Comparison of ENCODE assay signal across 8 mouse cellular contexts in genomic region chr2:151930389-151931074, GRCm38 (mm10). TPM values are rescaled to one million over a fixed set of nuclear protein-coding genes. Genes with fewer than 3 reads are reported as not detected.
A peak's percentile ranks its signal among the peaks of the same experiment; 100 is the strongest.
DNase-seq lines count a peak whose midpoint lies in the region; ATAC-seq and TF ChIP-seq lines count a peak whose summit lies in the region.

No protein-coding gene starts in this region.

- TF ChIP-seq CTCF in kidney, postnatal 0 days (IDR thresholded peaks at IDR 0.05; ENCODE audit: low read depth): peak; percentile 96
- peak; percentile 95 for TF ChIP-seq CTCF in testis, adult 2 months (IDR thresholded peaks at IDR 0.05; ENCODE audit: control insufficient read depth, insufficient read depth, insufficient replicate concordance, low read depth, low read length)

- H3K27me3 ChIP-seq in kidney, postnatal 0 days (ENCODE audit: insufficient read depth, low read length): no peaks in the 10 kb centered on the region
- no peaks in the 10 kb centered on the region for H3K27me3 ChIP-seq in liver, embryonic 13.5 days
- H3K27me3 ChIP-seq in neural tube, embryonic 12.5 days (replicated peaks): no peaks in the 10 kb centered on the region
- no peaks in the 10 kb centered on the region for H3K27me3 ChIP-seq in testis, adult 2 months (ENCODE audit: control insufficient read depth, insufficient read depth, low read length)

- H3K36me3 ChIP-seq in kidney, postnatal 0 days (ENCODE audit: insufficient read depth, low read length): no peaks in the 10 kb centered on the region
- no peaks in the 10 kb centered on the region for H3K36me3 ChIP-seq in liver, embryonic 13.5 days
- no peaks in the 10 kb centered on the region for H3K36me3 ChIP-seq in neural tube, embryonic 12.5 days
- no peaks in the 10 kb centered on the region for H3K36me3 ChIP-seq in testis, adult 2 months (ENCODE audit: control insufficient read depth, insufficient read depth, low read length)

- peak; percentile 73 for DNase-seq in CD4-positive helper T cell, adult 2 months (ENCODE audit: low read depth, low spot score)
- DNase-seq in adrenal gland, postnatal 10 days: peak; percentile 94
- DNase-seq in embryo, embryonic 11.5 days (ENCODE audit: low read depth, low spot score): peak; percentile 56
- peak; percentile 81 to 83 for DNase-seq in gastrocnemius, postnatal 4 days (ENCODE audit: low spot score in 2 of 2)
- DNase-seq in kidney, postnatal 0 days (ENCODE audit: low spot score): peak; percentile 81
- peak; percentile 43 for DNase-seq in liver, embryonic 13.5 days

- H3K4me2 ChIP-seq in kidney, postnatal 0 days (ENCODE audit: low read length): no peak overlapping the region
- H3K4me2 ChIP-seq in liver, embryonic 13.5 days: no peak overlapping the region
- no peak overlapping the region for H3K4me2 ChIP-seq in neural tube, embryonic 12.5 days (replicated peaks)

- H3K27ac ChIP-seq in kidney, postnatal 0 days: no peak overlapping the region
- H3K27ac ChIP-seq in liver, embryonic 13.5 days: no peak overlapping the region
- H3K27ac ChIP-seq in neural tube, embryonic 12.5 days: no peak overlapping the region
- H3K27ac ChIP-seq in testis, adult 2 months (ENCODE audit: control insufficient read depth, insufficient read depth, low read depth, low read length): no peak overlapping the region

- ATAC-seq in kidney, postnatal 0 days (replicated peaks; ENCODE audit: low FRiP score, low read depth): 0 out of 2 replicates have a peak, but pooled peaks have one; percentile 50
- no peak; the same call in 1 of the 2 replicates for ATAC-seq in liver, embryonic 13.5 days (ENCODE audit: low read depth)
- peak; percentile 75; the same call in 1 of the 2 replicates for ATAC-seq in neural tube, embryonic 12.5 days (ENCODE audit: low FRiP score, low read depth)

- no peak for TF ChIP-seq POLR2A in testis, adult 2 months (IDR thresholded peaks at IDR 0.05; ENCODE audit: control insufficient read depth, low read depth, low read length)

- no peak overlapping the region for H3K4me3 ChIP-seq in kidney, postnatal 0 days (replicated peaks; ENCODE audit: low read depth, low read length)
- H3K4me3 ChIP-seq in liver, embryonic 13.5 days (replicated peaks): no peak overlapping the region
- no peak overlapping the region for H3K4me3 ChIP-seq in neural tube, embryonic 12.5 days
- H3K4me3 ChIP-seq in testis, adult 2 months (ENCODE audit: control insufficient read depth, low read depth, low read length): no peak overlapping the region

- H3K9ac ChIP-seq in kidney, postnatal 0 days (ENCODE audit: low read depth, low read length): no peak overlapping the region
- H3K9ac ChIP-seq in liver, embryonic 13.5 days: no peak overlapping the region
- H3K9ac ChIP-seq in neural tube, embryonic 12.5 days: no peak overlapping the region

- H3K9me3 ChIP-seq in kidney, postnatal 0 days (replicated peaks; ENCODE audit: low read length): no peaks in the 10 kb centered on the region
- H3K9me3 ChIP-seq in liver, embryonic 13.5 days (replicated peaks): no peaks in the 10 kb centered on the region
- no peaks in the 10 kb centered on the region for H3K9me3 ChIP-seq in neural tube, embryonic 12.5 days

- H3K4me1 ChIP-seq in kidney, postnatal 0 days (replicated peaks; ENCODE audit: insufficient read depth, low read length): no peaks in the 10 kb centered on the region
- H3K4me1 ChIP-seq in liver, embryonic 13.5 days (replicated peaks): peaks cover 2% of the 10 kb centered on the region; the same call in 1 of the 2 replicates
- no peaks in the 10 kb centered on the region for H3K4me1 ChIP-seq in neural tube, embryonic 12.5 days
- no peaks in the 10 kb centered on the region; the same call in 1 of the 2 replicates for H3K4me1 ChIP-seq in testis, adult 2 months (ENCODE audit: control insufficient read depth, insufficient read depth, low read length)

- WGBS in kidney, postnatal 0 days: 28% methylated on average over 7 of the region's 7 CpGs
- WGBS in liver, embryonic 13.5 days (ENCODE audit: insufficient replicate concordance): 26% methylated on average over 7 of the region's 7 CpGs
- 35% methylated on average over 7 of the region's 7 CpGs for WGBS in neural tube, embryonic 12.5 days

RNA-seq across cellular contexts. Expression of gene Angpt4, which starts 19.5 kb away (rescaled TPM):
- total RNA-seq in adrenal gland, postnatal 10 days (2021): under 1 TPM in 1 of 2 experiments, not detected in 1; 0.51 TPM
- total RNA-seq in gastrocnemius, postnatal 4 days (2021): under 1 TPM; 0.18 to 0.37 TPM
- 2.2 and 2.7 TPM in 2 replicates for polyA plus RNA-seq in kidney, postnatal 0 days (2015; fragmentation: Nextera tagmentation; extraction: Ambion mirVana)
- 0.06 TPM in 1 of 2 replicates, not detected in the other for polyA plus RNA-seq in liver, embryonic 13.5 days (2015; fragmentation: Nextera tagmentation; extraction: Ambion mirVana)
- polyA plus RNA-seq in neural tube, embryonic 12.5 days (2016; fragmentation: Nextera tagmentation; extraction: Ambion mirVana): 0.39 and 0.84 TPM in 2 replicates
- 2.2 and 2.5 TPM in 2 replicates for polyA plus RNA-seq in testis, adult 2 months (2012; rRNA removed)

RNA-seq across cellular contexts. Expression of gene Fam110a, which starts 49.5 kb away (rescaled TPM):
- total RNA-seq in adrenal gland, postnatal 10 days (2021): 1 to 10 TPM; 7.0 to 9.7 TPM
- total RNA-seq in gastrocnemius, postnatal 4 days (2021): 10 to 100 TPM; 11.1 to 14.3 TPM
- polyA plus RNA-seq in kidney, postnatal 0 days (2015; fragmentation: Nextera tagmentation; extraction: Ambion mirVana): 29.0 and 31.1 TPM in 2 replicates
- polyA plus RNA-seq in liver, embryonic 13.5 days (2015; fragmentation: Nextera tagmentation; extraction: Ambion mirVana): 10.9 and 11.2 TPM in 2 replicates
- 91.5 and 94.3 TPM in 2 replicates for polyA plus RNA-seq in neural tube, embryonic 12.5 days (2016; fragmentation: Nextera tagmentation; extraction: Ambion mirVana)
- polyA plus RNA-seq in testis, adult 2 months (2012; rRNA removed): 175 and 190 TPM in 2 replicates

Comparison
In these comparisons a context has a peak if more than half of its experiments do, and no peak if none do; other contexts are left out.
1. DNase-seq: peak in every context shown above with its lines; median percentile 94 in adrenal gland, postnatal 10 days; 82 in gastrocnemius, postnatal 4 days; 81 in kidney, postnatal 0 days; 73 in CD4-positive helper T cell, adult 2 months; 56 in embryo, embryonic 11.5 days; 43 in liver, embryonic 13.5 days.